ENCODE assay signal across 9 mouse cellular contexts in genomic region chr3:97811651-97812399, GRCm38 (mm10).
DNase-seq lines count a peak whose midpoint lies in the region; ATAC-seq lines count a peak whose summit lies in the region.
"Had no signal": no experiment of that assay in that cellular context is flagged by ENCODE, and none has a peak within 500 bp of the region (broad histone marks: within the 10 kb centered on the region; RNA-seq: fewer than 3 reads in every experiment).

No protein-coding gene starts in this region.

- peak overlapping the region; percentile 65 for H3K27ac ChIP-seq in neural tube, embryonic 15.5 days (replicated peaks)
- H3K27ac ChIP-seq in hindbrain, embryonic 15.5 days (replicated peaks): peak overlapping the region; percentile 72

- H3K36me3 ChIP-seq in neural tube, embryonic 15.5 days: no peaks in the 10 kb centered on the region
- no peaks in the 10 kb centered on the region for H3K36me3 ChIP-seq in hindbrain, embryonic 15.5 days
- H3K36me3 ChIP-seq: G1E had no signal

- H3K9me3 ChIP-seq in neural tube, embryonic 15.5 days (replicated peaks): no peaks in the 10 kb centered on the region
- no peaks in the 10 kb centered on the region for H3K9me3 ChIP-seq in hindbrain, embryonic 15.5 days
- H3K9me3 ChIP-seq: G1E had no signal

- peak; percentile 78 for ATAC-seq in frontal cortex, adult (ENCODE audit: low TSS enrichment)
- ATAC-seq in neural tube, embryonic 15.5 days (ENCODE audit: low FRiP score): peak; percentile 80
- ATAC-seq in hindbrain, embryonic 15.5 days (ENCODE audit: low FRiP score, low read depth): peak; percentile 86
- no peak for ATAC-seq in megakaryocyte, adult 5-6 weeks (ENCODE audit: poor library complexity, severe bottlenecking)
- ATAC-seq in megakaryocyte progenitor cell, adult 5-6 weeks (replicated peaks; ENCODE audit: poor library complexity): no peak

- H3K27me3 ChIP-seq in neural tube, embryonic 15.5 days (replicated peaks): no peaks in the 10 kb centered on the region
- H3K27me3 ChIP-seq in hindbrain, embryonic 15.5 days: no peaks in the 10 kb centered on the region

- no peak overlapping the region for H3K4me2 ChIP-seq in neural tube, embryonic 15.5 days
- peak overlapping the region; percentile 19; the same call in 1 of the 2 replicates for H3K4me2 ChIP-seq in hindbrain, embryonic 15.5 days

- DNase-seq in frontal cortex, postnatal 25 days (ENCODE audit: low spot score in 2 of 2): no peak
- no peak for DNase-seq in neural tube, embryonic 10.5 days (ENCODE audit: extremely low spot score, low spot score)
- DNase-seq in retina, postnatal 7 days (ENCODE audit: low read depth, low spot score): peak; percentile 8

- no peak overlapping the region for H3K9ac ChIP-seq in neural tube, embryonic 15.5 days (replicated peaks)
- H3K9ac ChIP-seq in hindbrain, embryonic 15.5 days: no peak overlapping the region

- WGBS in neural tube, embryonic 15.5 days: 18% methylated on average over 7 of the region's 7 CpGs
- WGBS in hindbrain, embryonic 15.5 days: 15% methylated on average over 7 of the region's 7 CpGs

- no peak overlapping the region for H3K4me3 ChIP-seq in neural tube, embryonic 15.5 days (replicated peaks)
- no peak overlapping the region for H3K4me3 ChIP-seq in hindbrain, embryonic 15.5 days

- H3K4me1 ChIP-seq in neural tube, embryonic 15.5 days: peaks cover 15% of the 10 kb centered on the region
- H3K4me1 ChIP-seq in hindbrain, embryonic 15.5 days (replicated peaks): peaks cover 16% of the 10 kb centered on the region

Comparison
In these comparisons a context has a peak if more than half of its experiments do, and no peak if none do; other contexts are left out.
1. ATAC-seq: peak in frontal cortex, adult (single experiment), neural tube, embryonic 15.5 days (single experiment) and hindbrain, embryonic 15.5 days (single experiment); none in megakaryocyte, adult 5-6 weeks (single experiment) and megakaryocyte progenitor cell, adult 5-6 weeks (single experiment).